Mouse (Mus musculus): ENCODE data around the gene Mcm2.
A peak's percentile ranks its signal among the peaks of the same experiment; 100 is the strongest.

Mcm2 gene

DNA sequence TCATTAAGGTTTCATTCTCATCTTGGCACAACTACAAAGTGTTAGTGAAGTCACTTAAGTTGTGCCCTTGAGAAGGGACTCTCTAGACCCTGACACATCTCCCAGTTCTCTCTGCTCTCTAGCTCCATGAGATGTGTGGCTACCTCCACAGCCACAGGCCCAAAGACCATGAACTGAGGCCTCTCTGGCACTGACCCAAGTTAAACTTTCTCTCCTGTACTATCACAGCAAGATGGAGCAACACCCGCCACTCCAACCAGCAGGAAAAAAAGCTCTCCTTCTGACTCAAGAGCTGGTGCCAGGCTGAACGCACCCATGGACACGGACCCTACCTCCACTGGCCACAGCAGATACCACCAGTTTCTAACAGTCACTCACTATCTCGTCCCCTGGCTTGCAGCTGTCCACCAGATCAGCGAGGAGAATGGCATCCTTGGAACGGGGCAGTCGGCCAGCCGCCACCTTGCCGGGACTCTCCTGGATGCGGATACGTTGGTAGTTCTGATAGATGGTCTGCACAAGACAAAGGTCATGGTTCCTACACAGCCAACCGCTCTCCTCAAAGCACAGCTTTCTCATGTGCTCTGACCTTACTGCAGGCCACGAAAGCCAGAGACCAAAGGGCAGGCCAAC lies 9.1 kb downstream of the Mcm2 start:
- DNase-seq (ENCODE audit: low spot score in 2 of 2): no peak

DNA sequence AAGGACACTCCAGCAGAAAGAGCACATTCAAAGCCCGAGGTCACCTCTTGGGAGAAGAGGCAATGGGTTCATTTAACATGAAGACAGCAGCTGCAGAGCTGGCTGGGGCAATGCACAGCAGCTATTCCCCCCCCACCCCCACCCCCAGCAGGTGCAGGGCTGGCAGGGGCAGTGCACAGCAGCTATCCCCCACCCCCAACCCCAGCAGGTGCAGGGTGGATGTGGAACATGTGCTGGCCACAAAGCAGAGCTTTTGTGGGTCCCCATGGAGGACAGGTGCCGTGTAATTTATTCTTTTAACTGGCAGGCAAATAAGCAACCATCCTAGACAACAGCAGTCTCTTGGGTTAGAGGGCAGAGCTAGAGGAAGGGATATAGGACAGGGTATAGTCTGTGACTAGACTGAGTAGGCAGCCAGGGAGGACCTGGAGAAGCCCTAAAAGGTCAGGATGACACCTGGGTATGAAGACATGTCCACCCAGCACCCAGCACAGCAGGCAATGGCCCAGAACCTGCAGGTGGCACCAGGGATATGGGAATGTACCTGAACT lies 12.1 kb downstream of the Mcm2 start:
- DNase-seq (ENCODE audit: low spot score in 2 of 2): no peak

DNA sequence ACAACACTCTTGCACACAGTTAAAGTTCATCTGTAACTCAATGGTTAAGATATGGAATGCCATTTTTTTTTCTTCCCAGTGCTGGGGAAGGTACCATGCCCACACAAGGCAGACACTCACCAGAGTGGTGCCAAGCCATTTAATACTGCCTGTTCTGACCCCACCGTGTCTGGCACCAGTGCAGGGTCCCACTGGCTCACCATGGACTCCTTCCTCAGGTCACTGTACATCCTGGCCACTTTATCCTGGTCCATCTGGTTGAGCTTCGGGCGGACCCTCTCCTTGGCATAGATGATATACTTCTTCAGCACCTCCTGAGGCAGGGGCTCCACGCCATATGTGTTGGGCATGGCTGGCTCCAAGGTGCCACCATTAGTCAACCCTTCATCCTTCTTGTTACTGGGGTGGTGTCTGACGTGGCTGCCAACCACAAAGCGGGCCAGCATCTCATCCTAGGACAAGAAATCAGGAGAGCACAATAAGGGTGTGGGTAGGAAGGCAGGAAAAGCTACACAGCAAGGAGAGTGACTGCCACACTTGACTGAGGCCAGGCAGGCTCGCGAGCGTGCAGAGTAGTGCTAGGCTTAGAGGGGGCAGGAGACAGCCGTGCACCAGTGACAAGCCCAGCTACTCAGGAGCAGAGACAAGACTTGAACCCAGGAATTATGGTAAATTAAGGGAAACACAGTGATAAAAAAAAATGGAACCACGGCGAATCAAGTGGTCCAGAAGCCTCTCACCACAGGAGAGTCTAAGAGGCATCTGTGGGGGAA lies 12.8 kb downstream of the Mcm2 start:
- DNase-seq (ENCODE audit: low spot score in 2 of 2): no peak

- no peak for DNase-seq (ENCODE audit: low spot score in 2 of 2)
Observed at GRCm38 (mm10) chr6:88884690-88885089, 13.9 kb downstream of the Mcm2 start.

DNA sequence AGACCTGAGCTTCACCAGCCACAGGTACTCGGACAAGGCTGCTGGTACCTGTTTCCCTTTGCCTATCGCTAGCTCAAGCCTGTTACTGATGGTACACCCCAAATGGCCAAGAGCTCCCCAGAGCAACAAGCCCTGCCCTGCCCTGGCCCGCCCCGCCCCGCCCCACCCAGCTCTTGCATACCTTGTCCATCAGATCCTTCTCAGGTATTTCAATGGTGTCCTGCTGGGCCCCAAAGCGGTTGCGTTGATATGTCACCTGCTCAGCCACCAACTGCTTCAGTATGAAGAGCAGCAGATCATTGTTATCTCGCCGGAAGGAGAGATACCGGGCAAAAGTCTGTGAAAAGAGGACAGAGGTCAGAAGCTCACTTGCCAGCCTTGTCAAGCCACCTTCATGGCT lies 14.4 kb downstream of the Mcm2 start:
- no peak for DNase-seq (ENCODE audit: low spot score in 2 of 2)

GRCm38 (mm10) chr6:88881334-88881733 lies 17.2 kb downstream of the Mcm2 start:
- DNase-seq (ENCODE audit: low spot score in 2 of 2): no peak

DNA sequence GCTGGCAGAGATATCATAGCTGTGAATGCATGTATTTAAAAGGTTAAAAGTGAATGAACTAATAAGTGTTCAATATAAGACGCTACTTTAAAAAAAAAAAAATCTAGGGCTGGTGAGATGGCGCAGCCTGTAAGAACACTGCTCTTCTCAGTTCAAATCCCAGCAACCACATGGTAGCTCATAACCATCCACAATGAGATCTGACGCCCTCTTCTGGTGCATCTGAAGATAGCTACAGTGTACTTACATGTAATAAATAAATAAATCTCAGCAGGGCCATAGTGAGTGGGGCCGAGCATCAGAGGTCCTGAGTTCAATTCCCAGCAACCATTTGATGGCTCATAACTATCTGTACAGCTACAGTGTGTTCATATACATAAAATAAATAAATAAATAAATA lies 19.1 kb downstream of the Mcm2 start:
- DNase-seq (ENCODE audit: low spot score in 2 of 2): no peak

GRCm38 (mm10) chr6:88874868-88875508 lies 23.6 kb downstream of the Mcm2 start, which contains the start of gene Podxl2:
Podxl2 (minus strand) TSS chr6:88875044.
- peak in 1 of 2 experiments; percentile 34 for DNase-seq (ENCODE audit: low spot score in 2 of 2)

GRCm38 (mm10) chr6:88873965-88874867 lies 24.4 kb downstream of the Mcm2 start:
- no peak for DNase-seq (ENCODE audit: low spot score in 2 of 2)

DNA sequence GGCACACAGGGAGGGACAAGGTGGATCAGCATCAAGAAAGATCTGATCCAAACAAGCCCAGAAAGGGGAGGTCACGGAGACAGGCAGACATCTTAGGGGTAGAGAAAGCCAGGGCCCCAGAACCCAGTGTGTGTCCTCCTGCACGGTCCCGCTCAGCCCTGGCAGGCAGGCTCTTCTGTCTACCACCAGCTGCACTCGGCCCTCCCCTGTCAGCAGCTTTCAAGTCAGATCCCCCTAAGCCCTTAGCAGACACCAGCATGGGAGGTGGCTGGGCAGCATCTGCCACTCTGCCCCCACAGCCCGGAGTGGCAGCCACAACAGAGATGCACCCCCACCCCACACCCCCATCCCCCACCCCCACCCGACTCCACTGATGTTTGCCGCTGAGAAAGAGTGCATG lies 25.8 kb downstream of the Mcm2 start:
- no peak for DNase-seq (ENCODE audit: low spot score in 2 of 2)

- DNase-seq (ENCODE audit: low spot score in 2 of 2): no peak
Observed at GRCm38 (mm10) chr6:88871546-88871945, 27.0 kb downstream of the Mcm2 start.

GRCm38 (mm10) chr6:88870594-88870993 lies 28.0 kb downstream of the Mcm2 start:
- no peak for DNase-seq (ENCODE audit: low spot score in 2 of 2)

- DNase-seq (ENCODE audit: low spot score in 2 of 2): no peak
Observed at GRCm38 (mm10) chr6:88869459-88869858, 29.1 kb downstream of the Mcm2 start.

GRCm38 (mm10) chr6:88865704-88866103 lies 32.9 kb downstream of the Mcm2 start:
- DNase-seq (ENCODE audit: low spot score in 2 of 2): no peak

GRCm38 (mm10) chr6:88860914-88861313 lies 37.7 kb downstream of the Mcm2 start:
- DNase-seq (ENCODE audit: low spot score in 2 of 2): no peak

- DNase-seq (ENCODE audit: low spot score in 2 of 2): no peak
Observed at GRCm38 (mm10) chr6:88858341-88858740, 40.2 kb downstream of the Mcm2 start.

DNA sequence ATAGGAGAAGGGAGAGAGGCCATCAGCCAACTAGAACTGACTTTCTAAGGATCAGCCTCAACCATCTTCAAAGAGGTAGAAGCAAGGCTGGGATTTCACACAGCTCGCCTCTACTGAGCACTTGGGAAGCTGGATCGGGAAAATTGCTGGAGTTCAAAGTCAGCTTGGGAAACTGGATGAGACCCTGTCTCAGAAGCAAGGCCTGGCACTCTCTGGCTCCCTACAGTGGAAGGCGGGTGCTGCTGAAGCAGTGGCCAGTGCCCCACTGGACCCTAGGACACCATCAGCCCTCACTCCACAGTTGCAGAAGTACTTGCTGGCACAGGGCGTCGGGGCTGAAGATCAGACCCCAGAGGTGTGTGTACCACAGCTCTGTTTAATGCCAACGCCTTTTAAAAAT lies 40.8 kb downstream of the Mcm2 start:
- DNase-seq (ENCODE audit: low spot score in 2 of 2): no peak

- DNase-seq (ENCODE audit: low spot score in 2 of 2): no peak
Observed at GRCm38 (mm10) chr6:88857249-88857648, 41.3 kb downstream of the Mcm2 start.

GRCm38 (mm10) chr6:88855636-88856035 lies 42.9 kb downstream of the Mcm2 start:
- DNase-seq (ENCODE audit: low spot score in 2 of 2): peak in 1 of 2 experiments; percentile 67

- no peak for DNase-seq (ENCODE audit: low spot score in 2 of 2)
Observed at GRCm38 (mm10) chr6:88854509-88854908, 44.1 kb downstream of the Mcm2 start.

DNA sequence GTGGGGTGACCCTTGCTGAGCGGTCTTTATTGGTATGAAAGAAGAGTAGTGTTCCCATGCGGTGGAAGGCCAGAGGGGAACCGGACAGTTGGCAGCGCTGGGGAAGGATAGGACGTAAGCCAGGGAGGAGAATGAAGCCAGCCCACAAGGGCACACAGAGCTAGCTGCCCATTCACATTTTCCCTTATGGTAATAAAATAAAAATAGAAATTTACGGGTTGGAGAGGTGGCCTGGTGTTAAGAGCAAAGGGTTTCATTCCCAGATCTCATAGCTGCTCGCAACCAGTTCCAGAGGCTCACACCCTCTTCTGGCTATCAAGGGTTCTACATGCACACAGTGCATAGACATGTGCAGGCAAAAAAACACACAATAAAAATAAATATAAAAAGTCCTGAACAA lies 48.5 kb downstream of the Mcm2 start:
- no peak for DNase-seq (ENCODE audit: low spot score in 2 of 2)

GRCm38 (mm10) chr6:88849270-88849669 lies 49.3 kb downstream of the Mcm2 start:
- no peak for DNase-seq (ENCODE audit: low spot score in 2 of 2)
